Mouse (Mus musculus): Measurements from ENCODE around the gene Olfr1008. TPM values are rescaled to one million over a fixed set of nuclear protein-coding genes. Genes with fewer than 3 reads are reported as not detected.
"Not testable (repeated sequence)": the region's sequence is repeated elsewhere in the genome, so short reads cannot be mapped to it uniquely, and the experiment has no call there.

The Olfr1008 gene
- not detected for total RNA-seq (2021)
- long read RNA-seq, experiment 1 = 0 reads
- long read RNA-seq, experiment 2 = 0 reads

DNA sequence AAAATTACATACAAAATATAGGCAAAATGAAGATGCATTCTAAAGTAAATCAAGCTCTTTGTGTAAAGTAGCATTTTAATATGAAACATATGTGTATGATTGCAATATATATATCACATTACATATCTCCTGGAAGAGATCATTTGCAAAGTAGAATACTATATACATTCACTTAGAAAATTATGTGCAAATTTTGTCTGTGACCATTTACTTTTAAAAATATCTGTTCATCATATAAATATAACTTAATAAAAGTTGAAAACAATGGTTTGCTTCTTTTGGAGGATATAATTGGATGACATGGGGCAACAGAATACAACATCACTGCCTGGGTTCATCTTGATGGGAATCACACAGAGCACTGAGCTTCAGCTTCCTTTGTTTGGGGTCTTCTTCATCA is at the start of gene Olfr1008:
TSS of gene Olfr1008 (plus strand) at position 301 of the 400 bp plus-strand sequence.
- intact Hi-C loops (cut with DNase I; ENCODE audit: low total_unique reads) = no loop called here
- DNase-seq = no peak

- no peak for DNase-seq
- intact Hi-C loops (cut with DNase I; ENCODE audit: low total_unique reads) = no loop called here
Observed at GRCm38 (mm10) chr2:85650604-85651003, 38.6 kb upstream of the Olfr1008 start, which contains the start of gene Olfr1002. Gene Olfr1002 (minus strand): TSS chr2:85650704.

DNA sequence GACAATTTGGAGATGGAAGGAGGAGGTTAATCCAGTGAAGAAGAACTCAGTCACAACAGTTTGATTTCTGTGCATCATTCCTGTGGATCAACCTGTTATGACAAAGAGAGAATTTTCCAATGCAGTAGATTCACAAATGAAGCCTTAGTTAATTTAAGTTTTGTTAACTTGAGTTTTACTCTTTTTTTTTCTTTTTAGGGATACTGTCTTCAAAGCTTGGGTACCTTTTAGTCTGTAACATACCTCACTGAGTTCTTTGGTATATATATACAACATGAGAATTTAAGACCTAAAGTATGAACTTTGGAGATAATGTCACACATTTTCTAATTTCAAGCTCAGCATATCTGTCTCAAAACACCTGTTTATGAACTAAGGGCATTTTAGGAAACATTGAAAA is 24.9 kb upstream of the Olfr1008 start, which contains the start of gene Olfr154:
TSS of gene Olfr154 (minus strand) at position 101 of the 400 bp plus-strand sequence.
- DNase-seq; intact Hi-C loops (cut with DNase I; ENCODE audit: low total_unique reads): not testable (repeated sequence)

DNA sequence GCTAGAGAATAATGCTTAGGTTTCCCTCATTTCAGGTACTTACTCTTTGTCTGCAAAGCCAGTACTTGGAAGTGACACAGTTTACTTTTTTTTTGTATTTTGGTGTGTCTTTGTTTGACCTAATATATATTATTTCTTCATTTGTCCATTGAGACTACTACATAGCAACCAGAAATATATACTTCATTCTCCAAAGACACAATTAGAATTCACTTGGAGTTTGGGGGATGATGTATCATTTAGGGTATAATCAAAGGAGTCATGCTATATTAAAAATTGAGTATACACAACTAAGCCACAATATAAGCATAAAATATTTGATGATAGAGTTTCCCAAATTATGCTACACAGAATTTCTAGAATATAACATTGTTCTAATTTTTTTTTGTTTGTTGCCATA is 10.6 kb upstream of the Olfr1008 start, which contains the start of gene Olfr1006:
TSS of gene Olfr1006 (minus strand) at position 101 of the 400 bp plus-strand sequence.
- DNase-seq = no peak
- intact Hi-C loops (cut with DNase I; ENCODE audit: low total_unique reads) = no loop called here

DNA sequence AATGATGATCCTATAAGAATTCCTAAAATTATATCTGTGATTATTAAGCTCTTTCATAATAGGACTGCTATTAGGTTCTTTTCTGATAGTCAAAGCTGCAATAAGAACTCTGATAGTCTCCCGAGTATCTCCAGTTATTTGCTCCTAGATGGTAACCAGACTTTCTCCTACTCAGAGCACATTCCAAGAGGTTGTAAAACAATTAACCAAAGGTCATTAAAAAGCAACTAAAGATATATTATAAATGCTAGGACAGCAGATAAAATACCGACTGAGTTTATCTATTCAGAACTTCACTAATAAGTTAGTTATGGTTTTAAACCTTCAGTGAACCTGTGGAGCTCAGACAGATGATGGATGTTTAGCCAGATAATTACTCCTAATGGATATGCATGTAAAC is 21.4 kb downstream of the Olfr1008 start:
- DNase-seq; intact Hi-C loops (cut with DNase I; ENCODE audit: low total_unique reads): not testable (repeated sequence)

GRCm38 (mm10) chr2:85711159-85711558 is 21.9 kb downstream of the Olfr1008 start:
- intact Hi-C loops (cut with DNase I; ENCODE audit: low total_unique reads) = no loop called here

DNA sequence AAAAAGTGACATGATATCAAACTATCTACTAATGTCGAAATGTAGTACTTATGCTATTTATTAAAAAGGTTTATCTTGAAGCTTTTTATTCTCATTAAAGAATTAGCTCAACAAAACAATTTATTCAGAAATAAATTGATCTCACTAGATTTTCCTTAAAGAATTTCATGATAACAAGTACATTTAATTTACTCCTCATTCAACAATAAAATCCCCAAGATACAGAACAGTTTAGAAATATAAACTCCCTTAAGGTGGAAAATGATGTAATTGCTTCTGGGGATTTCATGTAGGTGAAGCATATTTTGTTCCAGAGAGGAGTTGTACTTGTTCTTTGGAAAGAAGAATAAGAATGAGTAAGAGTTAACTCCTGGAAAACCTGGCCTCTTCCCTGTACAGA is 25.9 kb downstream of the Olfr1008 start, which contains the start of gene Olfr1009:
TSS of gene Olfr1009 (plus strand) at position 301 of the 400 bp plus-strand sequence.
- intact Hi-C loops (cut with DNase I; ENCODE audit: low total_unique reads) = no loop called here
- DNase-seq = no peak

More at GRCm38 (mm10) chr2:85711159-85711558, 21.9 kb downstream of the Olfr1008 start:
- no peak for DNase-seq

GRCm38 (mm10) chr2:85725793-85726192 is 36.6 kb downstream of the Olfr1008 start:
- intact Hi-C loops (cut with DNase I; ENCODE audit: low total_unique reads) = loop anchor here (5.0 kb wide), 1 partner anchor 737 kb away; no protein-coding TSS in a partner anchor

More at GRCm38 (mm10) chr2:85725793-85726192, 36.6 kb downstream of the Olfr1008 start:
- no peak for DNase-seq

Other genes with a start within 250 kb of the Olfr1008 start
- not detected for gene Olfr995, start 245.8 kb upstream of the Olfr1008 start, total RNA-seq (2021)
- gene 4833423E24Rik, start 170.4 kb upstream of the Olfr1008 start, total RNA-seq (2021) = not detected
- gene Olfr996, start 110.2 kb upstream of the Olfr1008 start, total RNA-seq (2021) = not detected
- not detected for gene Olfr998, start 100.5 kb upstream of the Olfr1008 start, total RNA-seq (2021)
- gene Olfr1000, start 77.5 kb upstream of the Olfr1008 start, total RNA-seq (2021) = not detected
- not detected for gene Olfr1002, start 38.7 kb upstream of the Olfr1008 start, total RNA-seq (2021)
- not detected for gene Olfr154, start 25.0 kb upstream of the Olfr1008 start, total RNA-seq (2021)
- gene Olfr1006, start 10.7 kb upstream of the Olfr1008 start, total RNA-seq (2021) = not detected
- not detected for gene Olfr1009, start 26.0 kb downstream of the Olfr1008 start, total RNA-seq (2021)
- not detected for gene Olfr1012, start 73.3 kb downstream of the Olfr1008 start, total RNA-seq (2021)
- not detected for gene Olfr1013, start 77.7 kb downstream of the Olfr1008 start, total RNA-seq (2021)
- not detected for gene Olfr1014, start 83.3 kb downstream of the Olfr1008 start, total RNA-seq (2021)
- not detected for gene Olfr1015, start 92.6 kb downstream of the Olfr1008 start, total RNA-seq (2021)
- gene Olfr1016, start 113.1 kb downstream of the Olfr1008 start, total RNA-seq (2021) = not detected
- gene Olfr1018, start 129.0 kb downstream of the Olfr1008 start, total RNA-seq (2021) = not detected
- gene Olfr1019, start 156.1 kb downstream of the Olfr1008 start, total RNA-seq (2021) = not detected
- not detected for gene Olfr1020, start 157.6 kb downstream of the Olfr1008 start, total RNA-seq (2021)
- not detected for gene Olfr1022, start 179.2 kb downstream of the Olfr1008 start, total RNA-seq (2021)
- not detected for gene Olfr1023, start 196.2 kb downstream of the Olfr1008 start, total RNA-seq (2021)
- gene Olfr1024, start 215.6 kb downstream of the Olfr1008 start, total RNA-seq (2021) = not detected
- not detected for gene Olfr1025-ps1, start 225.8 kb downstream of the Olfr1008 start, total RNA-seq (2021)
- gene Olfr1026, start 232.1 kb downstream of the Olfr1008 start, total RNA-seq (2021) = not detected